Mouse (Mus musculus) embryonic facial prominence, embryonic 11.5 days (tissue): ENCODE measurements at regions not wholly inside any gene's neighbourhood (a gene's known extent, or its start where the extent isn't known, plus 50 kb on each side); places are given as distances from the start of the nearest gene placed in this dataset.

ENCODE experiments used
- ATAC-seq: fragments of 200-750 bp; cut with Nextera tagmentation; replicated peaks from 2 replicates; pipeline ENCODE4 v1.8.0; 2017; ENCODE audit warnings: low read depth; ENCODE audit not compliant: insufficient number of reproducible peaks, low FRiP score, low TSS enrichment
- DNase-seq: peaks from one replicate; pipeline ENCODE4 v3.0.0-alpha.2; 2015; ENCODE audit warnings: low spot score
- H3K27ac ChIP-seq: fragments of 300-500 bp; sonication (generic); replicated peaks from 2 replicates; pipeline ENCODE4 v1.5.1; 2014; ENCODE audit warnings: mild to moderate bottlenecking, low read depth, low read length, control low read depth
- H3K27me3 ChIP-seq: fragments of 300-500 bp; sonication (generic); 2 replicates; pipeline ENCODE4 v1.6.1; 2014; ENCODE audit warnings: mild to moderate bottlenecking, low read length, moderate library complexity, mixed read lengths; ENCODE audit not compliant: control insufficient read depth, insufficient read depth
- H3K36me3 ChIP-seq: fragments of 300-500 bp; sonication (generic); replicated peaks from 2 replicates; pipeline ENCODE4 v1.6.1; 2014; ENCODE audit warnings: low read depth, mild to moderate bottlenecking, low read length, moderate library complexity, mixed read lengths; ENCODE audit not compliant: control insufficient read depth, insufficient read depth
- H3K4me1 ChIP-seq: fragments of 300-500 bp; sonication (generic); 2 replicates; pipeline ENCODE4 v1.6.1; 2014; ENCODE audit warnings: low read length, mixed read lengths; ENCODE audit not compliant: control insufficient read depth, insufficient read depth
- H3K4me2 ChIP-seq: fragments of 300-500 bp; sonication (generic); 2 replicates; pipeline ENCODE4 v1.6.1; 2014; ENCODE audit warnings: low read depth, mild to moderate bottlenecking, control low read depth, low read length, moderate library complexity
- H3K4me3 ChIP-seq: fragments of 300-500 bp; sonication (generic); 2 replicates; pipeline ENCODE4 v1.5.1; 2014; ENCODE audit warnings: low read depth, low read length, control low read depth
- H3K9ac ChIP-seq: fragments of 300-500 bp; sonication (generic); replicated peaks from 2 replicates; pipeline ENCODE4 v1.6.1; 2014; ENCODE audit warnings: mild to moderate bottlenecking, control low read depth, low read length
- H3K9me3 ChIP-seq: fragments of 300-500 bp; sonication (generic); replicated peaks from 2 replicates; pipeline ENCODE4 v1.6.1; 2016; ENCODE audit warnings: mild to moderate bottlenecking, low read length, inconsistent platforms, mixed read lengths; ENCODE audit not compliant: control insufficient read depth
- WGBS: fragments of 180-500 bp; shearing (Covaris S2); extraction: QIAGEN DNeasy Blood & Tissue Kit; methylation state at CpG from one replicate; pipeline ENCODE4 v1.1.7; 2014; 5-methylcytosine and 5-hydroxymethylcytosine counted together

- no peaks in the 10 kb centered on the region for H3K27me3 ChIP-seq
- no peak overlapping the region for H3K9ac ChIP-seq
- H3K4me1 ChIP-seq, result no peaks in the 10 kb centered on the region
- 67% methylated on average over 2 of the region's 2 CpGs for whole genome bisulfite sequencing
- H3K36me3 ChIP-seq, result no peaks in the 10 kb centered on the region
- H3K4me2 ChIP-seq, result no peak overlapping the region
- DNase-seq (no peak), ATAC-seq (no peak)
- no peak overlapping the region for H3K27ac ChIP-seq
- no peaks in the 10 kb centered on the region for H3K9me3 ChIP-seq
- H3K4me3 ChIP-seq, result no peak overlapping the region
These were observed 493.1 kb upstream of the Fat3 start for GRCm38 (mm10) chr9:16994169-16994568.

GRCm38 (mm10) chr9:16988114-16988513, 487.0 kb upstream of the Fat3 start:
- H3K4me2 ChIP-seq, result no peak overlapping the region
- peak; percentile 56 for DNase-seq

GRCm38 (mm10) chr9:16977321-16977720, 476.2 kb upstream of the Fat3 start:
- H3K36me3 ChIP-seq, result no peaks in the 10 kb centered on the region
- H3K27ac ChIP-seq, result no peak overlapping the region
- no peak for ATAC-seq
- 93% methylated on average over 5 of the region's 5 CpGs for WGBS
- DNase-seq, result no peak
- no peaks in the 10 kb centered on the region for H3K27me3 ChIP-seq
- no peak overlapping the region for H3K4me2 ChIP-seq
- H3K4me1 ChIP-seq, result no peaks in the 10 kb centered on the region
- H3K9me3 ChIP-seq, result no peaks in the 10 kb centered on the region
- H3K4me3 ChIP-seq, result no peak overlapping the region
- H3K9ac ChIP-seq, result no peak overlapping the region

More at GRCm38 (mm10) chr9:16988114-16988513, 487.0 kb upstream of the Fat3 start:
- Histone ChIP-seq H3K9me3 (no peaks in the 10 kb centered on the region), H3K27me3 (no peaks in the 10 kb centered on the region), H3K9ac (no peak overlapping the region), H3K4me3 (no peak overlapping the region), H3K27ac (no peak overlapping the region), H3K4me1 (no peaks in the 10 kb centered on the region), H3K36me3 (no peaks in the 10 kb centered on the region)
- WGBS, result 46% methylated on average over 3 of the region's 3 CpGs
- ATAC-seq, result peak; percentile 81

- no peaks in the 10 kb centered on the region for H3K27me3 ChIP-seq
- ATAC-seq (no peak), DNase-seq (peak; percentile 2)
- no peaks in the 10 kb centered on the region for H3K9me3 ChIP-seq
- H3K4me1 ChIP-seq, result no peaks in the 10 kb centered on the region
- H3K36me3 ChIP-seq, result no peaks in the 10 kb centered on the region
- no peak overlapping the region for H3K4me3 ChIP-seq
- no peak overlapping the region for H3K9ac ChIP-seq
- WGBS, result 48% methylated on average over 4 of the region's 4 CpGs
- H3K27ac ChIP-seq, result no peak overlapping the region
- no peak overlapping the region for H3K4me2 ChIP-seq
These were observed 469.3 kb upstream of the Fat3 start for GRCm38 (mm10) chr9:16970373-16970772.

GRCm38 (mm10) chr9:16933602-16934001, 432.5 kb upstream of the Fat3 start:
- Histone ChIP-seq H3K27ac (no peak overlapping the region), H3K36me3 (no peaks in the 10 kb centered on the region), H3K4me2 (no peak overlapping the region), H3K4me3 (no peak overlapping the region), H3K27me3 (no peaks in the 10 kb centered on the region), H3K4me1 (no peaks in the 10 kb centered on the region), H3K9me3 (no peaks in the 10 kb centered on the region), H3K9ac (no peak overlapping the region)
- DNase-seq (no peak), ATAC-seq (no peak)
- 72% methylated on average over 1 of the region's 1 CpGs for WGBS

- Histone ChIP-seq H3K4me1 (no peaks in the 10 kb centered on the region), H3K27me3 (no peaks in the 10 kb centered on the region), H3K9ac (no peak overlapping the region), H3K4me2 (no peak overlapping the region), H3K4me3 (no peak overlapping the region), H3K36me3 (no peaks in the 10 kb centered on the region), H3K27ac (no peak overlapping the region), H3K9me3 (no peaks in the 10 kb centered on the region)
- DNase-seq (no peak), ATAC-seq (no peak)
- WGBS, result 91% methylated on average over 3 of the region's 3 CpGs
These were observed 430.5 kb upstream of the Fat3 start for GRCm38 (mm10) chr9:16931586-16931985.

- 85% methylated on average over 4 of the region's 4 CpGs for WGBS
- no peak overlapping the region for H3K4me2 ChIP-seq
- no peak overlapping the region for H3K9ac ChIP-seq
- H3K36me3 ChIP-seq, result no peaks in the 10 kb centered on the region
- DNase-seq, result no peak
- H3K27me3 ChIP-seq, result no peaks in the 10 kb centered on the region
- H3K4me3 ChIP-seq, result no peak overlapping the region
- no peaks in the 10 kb centered on the region for H3K9me3 ChIP-seq
- ATAC-seq, result no peak
- no peak overlapping the region for H3K27ac ChIP-seq
- H3K4me1 ChIP-seq, result no peaks in the 10 kb centered on the region
These were observed 425.4 kb upstream of the Fat3 start for GRCm38 (mm10) chr9:16926315-16926984.

GRCm38 (mm10) chr9:16925279-16925678, 424.2 kb upstream of the Fat3 start:
- no peak for ATAC-seq
- WGBS, result 80% methylated on average over 2 of the region's 2 CpGs
- Histone ChIP-seq H3K27ac (no peak overlapping the region), H3K36me3 (no peaks in the 10 kb centered on the region), H3K4me3 (no peak overlapping the region), H3K27me3 (no peaks in the 10 kb centered on the region), H3K4me1 (no peaks in the 10 kb centered on the region), H3K9ac (no peak overlapping the region), H3K4me2 (no peak overlapping the region), H3K9me3 (no peaks in the 10 kb centered on the region)
- no peak for DNase-seq
